Mouse (Mus musculus) hindbrain, postnatal 0 days (tissue): ENCODE data around the gene Apmap. TPM values are rescaled to one million over a fixed set of nuclear protein-coding genes. Genes with fewer than 3 reads are reported as not detected.

Experiments used
- ATAC-seq: fragments of 200-750 bp; cut with Nextera tagmentation; 2 replicates; pipeline ENCODE4 v1.8.0; 2017; ENCODE audit warnings: mild to moderate bottlenecking, moderate TSS enrichment, moderate library complexity
- DNase-seq: peaks from one replicate; pipeline ENCODE4 v3.0.0-alpha.2; 2015; ENCODE audit warnings: low spot score
- H3K27ac ChIP-seq: fragments of 300-500 bp; sonication (generic); 2 replicates; pipeline ENCODE4 v1.5.1; 2014; ENCODE audit warnings: mild to moderate bottlenecking
- H3K27me3 ChIP-seq: fragments of 300-500 bp; sonication (generic); 2 replicates; pipeline ENCODE4 v1.6.1; 2014; ENCODE audit warnings: low read length, mixed read lengths; ENCODE audit not compliant: insufficient read depth
- H3K36me3 ChIP-seq: fragments of 300-500 bp; sonication (generic); 2 replicates; pipeline ENCODE4 v1.6.1; 2014; ENCODE audit warnings: low read length, mixed read lengths; ENCODE audit not compliant: insufficient read depth
- H3K4me1 ChIP-seq: fragments of 300-500 bp; sonication (generic); 2 replicates; pipeline ENCODE4 v1.6.1; 2014; ENCODE audit warnings: antibody characterized with exemption, low read length, mixed read lengths; ENCODE audit not compliant: insufficient read depth
- H3K4me2 ChIP-seq: fragments of 300-500 bp; sonication (generic); 2 replicates; pipeline ENCODE4 v1.6.1; 2014; ENCODE audit warnings: low read depth, mild to moderate bottlenecking, low read length, moderate library complexity, mixed read lengths
- H3K4me3 ChIP-seq: fragments of 300-500 bp; sonication (generic); 2 replicates; pipeline ENCODE4 v1.5.1; 2014; ENCODE audit warnings: low read length
- H3K9ac ChIP-seq: fragments of 300-500 bp; sonication (generic); replicated peaks from 2 replicates; pipeline ENCODE4 v1.6.1; 2014; ENCODE audit warnings: mild to moderate bottlenecking, low read length, moderate library complexity, mixed read lengths
- H3K9me3 ChIP-seq: fragments of 300-500 bp; sonication (generic); 2 replicates; pipeline ENCODE4 v1.6.1; 2016; ENCODE audit warnings: low read length, mixed read lengths
- CTCF ChIP-seq: IDR thresholded peaks from 2 replicates; pipeline ENCODE4 v1.5.1; 2016; ENCODE audit warnings: antibody characterized with exemption, control low read depth, low read depth
- WGBS: fragments of 180-500 bp; shearing (Covaris S2); extraction: QIAGEN DNeasy Blood & Tissue Kit; methylation state at CpG from one replicate; pipeline ENCODE4 v1.1.7; 2014; 5-methylcytosine and 5-hydroxymethylcytosine counted together
- polyA plus RNA-seq: library from polyadenylated mRNA; unstranded; fragments of >200 nt; fragmentation: Nextera tagmentation; extraction: Ambion mirVana; gene quantifications from 2 replicates; pipeline ENCODE4 v1.2.1, GENCODE M21; 2015
- total RNA-seq: library from RNA; depleted of rRNA; stranded (reverse); fragments of >200 nt; gene quantifications from 2 replicates; pipeline ENCODE4 v1.2.3, GENCODE M21; 2014

Apmap gene
- total and polyA plus RNA-seq, 2 experiments from 2014 or later = 32.6 to 55.6 TPM

DNA sequence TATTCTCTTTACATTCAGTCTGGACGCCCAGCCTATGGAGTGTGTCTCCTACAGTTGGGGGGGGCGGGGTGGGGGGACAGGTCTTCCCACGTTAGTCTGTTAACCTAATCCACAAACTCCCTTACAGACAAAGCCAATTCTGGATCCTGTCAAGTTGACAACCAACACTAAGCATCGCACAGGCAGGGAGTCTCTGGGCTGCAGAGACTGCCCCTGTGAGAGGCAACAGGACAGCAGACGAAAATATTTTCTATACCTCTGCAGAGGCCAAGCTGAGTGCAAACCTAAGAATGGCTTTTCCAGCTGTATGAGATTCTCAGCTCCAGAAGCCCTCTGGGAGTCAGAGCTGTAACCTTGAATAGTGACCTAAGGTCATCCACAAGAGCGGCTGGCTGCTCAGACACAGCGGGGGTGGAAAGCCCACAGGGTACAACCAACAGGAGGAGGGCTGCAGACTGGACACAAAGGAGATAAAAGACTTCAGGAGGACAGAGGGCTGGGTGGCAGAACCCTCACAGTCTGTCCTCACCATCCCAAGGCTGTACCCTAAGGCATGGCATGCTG is 42.2 kb upstream of the Apmap start:
- DNase-seq (no peak), ATAC-seq (peak; percentile 22)
- H3K4me1 ChIP-seq = peaks cover 17% of the 10 kb centered on the region
- H3K36me3 ChIP-seq = no peaks in the 10 kb centered on the region
- TF ChIP-seq CTCF = no peak
- H3K27ac ChIP-seq = no peak overlapping the region
- H3K9me3 ChIP-seq = no peaks in the 10 kb centered on the region
- H3K27me3 ChIP-seq = no peaks in the 10 kb centered on the region
- H3K4me3 ChIP-seq = no peak overlapping the region
- H3K9ac ChIP-seq = 0 out of 2 replicates have a peak overlapping the region, but pooled peaks have one; percentile 13
- H3K4me2 ChIP-seq = no peak overlapping the region
- 8% methylated on average over 7 of the region's 7 CpGs for WGBS

DNA sequence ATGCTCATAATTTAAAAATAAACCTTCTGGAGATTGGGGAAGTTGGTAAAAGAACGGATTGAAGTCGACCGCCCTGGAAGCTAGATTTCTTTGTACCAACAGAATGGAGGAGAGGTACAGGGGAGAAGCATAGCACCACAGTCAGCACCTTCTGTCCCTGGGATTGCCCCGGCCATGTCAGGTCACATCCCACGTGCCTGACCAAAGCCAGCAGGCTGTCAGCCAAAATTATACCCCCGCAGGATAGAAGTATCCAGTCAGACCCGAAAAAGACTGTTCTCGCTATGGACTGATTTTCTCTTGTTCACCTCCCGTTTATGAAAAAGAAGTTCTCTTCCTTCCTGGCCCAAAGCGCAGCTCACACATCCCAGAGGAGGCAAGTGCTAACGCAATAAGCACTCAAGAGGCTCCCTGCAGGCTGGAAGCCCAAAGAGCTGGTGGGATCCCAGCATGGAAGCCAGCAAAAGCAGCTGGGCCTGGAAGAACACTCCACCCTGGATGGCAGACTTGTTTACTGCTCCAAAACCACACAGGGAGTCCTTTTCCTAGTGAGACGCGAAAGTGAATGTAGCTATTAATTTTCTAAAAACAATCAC is 40.0 kb upstream of the Apmap start:
- peak overlapping the region; percentile 54; the same call in 1 of the 2 replicates for H3K27ac ChIP-seq
- TF ChIP-seq CTCF = no peak
- no peaks in the 10 kb centered on the region for H3K27me3 ChIP-seq
- WGBS = 40% methylated on average over 13 of the region's 13 CpGs
- H3K4me1 ChIP-seq = peaks cover 18% of the 10 kb centered on the region
- H3K4me3 ChIP-seq = no peak overlapping the region
- no peak overlapping the region for H3K9ac ChIP-seq
- peak; percentile 33 for DNase-seq
- no peaks in the 10 kb centered on the region for H3K36me3 ChIP-seq
- H3K4me2 ChIP-seq = no peak overlapping the region
- H3K9me3 ChIP-seq = no peaks in the 10 kb centered on the region
- ATAC-seq = no peak

DNA sequence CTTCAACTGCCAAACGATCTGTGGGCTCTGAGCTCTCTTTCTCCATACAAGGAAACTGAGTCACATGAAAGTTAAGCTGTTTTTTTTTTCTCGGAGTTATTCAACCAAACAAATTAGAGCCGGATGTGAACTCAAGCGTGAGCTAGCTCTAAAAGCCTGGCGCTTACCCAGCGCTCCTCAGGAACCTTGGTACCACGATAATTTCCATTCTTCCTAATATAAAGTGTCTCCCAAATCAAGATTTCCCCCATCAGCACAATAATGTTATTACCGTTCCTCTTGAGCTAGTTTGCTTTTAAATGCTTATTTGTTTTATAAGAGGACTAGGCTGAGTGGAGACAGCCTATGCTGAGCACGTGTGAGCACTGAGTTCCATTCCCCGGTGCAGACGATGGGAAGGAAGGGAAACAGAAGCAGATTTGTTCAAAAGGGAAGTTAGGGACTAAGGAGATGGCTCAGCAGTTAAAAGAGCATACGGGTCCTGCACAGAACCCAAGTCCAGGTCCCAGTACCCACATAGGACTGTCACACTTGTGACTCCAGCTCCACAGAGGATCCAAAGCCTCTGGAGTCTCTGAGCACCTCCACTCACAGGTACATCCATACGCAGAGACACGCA is 39.4 kb upstream of the Apmap start:
- Histone ChIP-seq H3K27ac (peak overlapping the region; percentile 54; the same call in 1 of the 2 replicates), H3K27me3 (no peaks in the 10 kb centered on the region), H3K9ac (no peak overlapping the region), H3K36me3 (no peaks in the 10 kb centered on the region), H3K4me3 (no peak overlapping the region), H3K4me2 (no peak overlapping the region), H3K9me3 (no peaks in the 10 kb centered on the region), H3K4me1 (peaks cover 21% of the 10 kb centered on the region)
- ATAC-seq (no peak), DNase-seq (no peak)
- 49% methylated on average over 14 of the region's 14 CpGs for WGBS
- no peak for TF ChIP-seq CTCF

DNA sequence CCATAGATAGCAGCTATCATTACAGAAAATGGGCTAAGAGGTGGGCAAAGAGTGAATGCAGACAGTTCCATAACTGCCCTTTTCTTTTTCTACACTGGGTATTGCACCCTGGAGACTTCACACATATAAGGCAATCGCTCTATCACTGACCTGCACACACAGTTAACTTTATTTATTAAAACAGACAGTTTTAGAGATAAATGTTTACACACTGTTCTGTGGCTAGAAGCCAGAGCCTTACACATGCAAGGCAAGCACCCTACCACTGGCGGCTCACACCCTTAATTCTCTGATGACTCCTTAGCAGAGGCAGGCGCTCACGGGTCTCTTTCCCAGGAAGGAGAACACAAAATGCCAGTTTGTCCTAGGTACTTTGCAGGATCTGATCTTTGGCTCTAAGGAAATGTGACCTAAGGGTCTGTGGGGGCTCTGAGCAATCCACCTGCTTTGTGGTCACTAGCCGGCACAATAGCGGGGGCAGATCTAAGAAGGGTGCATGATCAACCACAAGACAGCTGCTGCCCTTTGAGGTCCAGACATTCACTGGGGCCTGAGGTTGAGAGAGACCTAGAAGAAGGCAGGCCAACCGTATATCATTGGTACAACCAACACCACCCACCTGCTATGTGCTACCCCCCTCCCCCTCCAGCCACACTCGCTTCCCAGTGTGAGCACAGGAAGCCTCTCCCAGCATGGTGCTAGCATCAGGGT is 38.2 kb upstream of the Apmap start:
- Histone ChIP-seq H3K27me3 (no peaks in the 10 kb centered on the region), H3K4me2 (no peak overlapping the region), H3K9ac (no peak overlapping the region), H3K4me3 (no peak overlapping the region), H3K36me3 (no peaks in the 10 kb centered on the region), H3K9me3 (no peaks in the 10 kb centered on the region), H3K27ac (no peak overlapping the region; the same call in 1 of the 2 replicates), H3K4me1 (peaks cover 21% of the 10 kb centered on the region)
- WGBS = 83% methylated on average over 8 of the region's 8 CpGs
- no peak for DNase-seq
- TF ChIP-seq CTCF = no peak
- ATAC-seq = no peak

DNA sequence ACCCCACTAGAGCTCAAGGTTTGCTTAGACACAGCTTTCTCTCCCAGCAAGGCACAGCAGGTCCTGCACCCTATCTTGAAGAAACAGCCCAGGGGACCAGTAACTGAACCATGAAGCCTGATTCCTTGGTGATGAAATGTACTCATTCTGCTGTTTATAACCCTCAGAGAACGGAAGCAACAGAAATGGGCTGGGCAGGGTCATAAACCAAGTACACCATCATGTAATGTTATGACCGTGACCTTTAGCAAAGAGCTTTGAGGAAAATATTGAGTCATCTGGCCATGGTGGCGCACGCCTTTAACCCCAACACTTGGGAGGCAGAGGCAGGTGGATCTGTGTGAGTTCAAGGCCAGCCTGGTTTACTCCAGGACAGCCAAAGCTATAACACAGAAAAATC is 36.9 kb upstream of the Apmap start:
- Histone ChIP-seq H3K4me2 (no peak overlapping the region), H3K9me3 (no peaks in the 10 kb centered on the region), H3K4me1 (peaks cover 13% of the 10 kb centered on the region; the same call in 1 of the 2 replicates), H3K27ac (peak overlapping the region; percentile 87; the same call in 1 of the 2 replicates), H3K36me3 (no peaks in the 10 kb centered on the region), H3K9ac (no peak overlapping the region), H3K27me3 (no peaks in the 10 kb centered on the region), H3K4me3 (no peak overlapping the region)
- no peak for DNase-seq
- no peak for TF ChIP-seq CTCF
- ATAC-seq = no peak
- 87% methylated on average over 4 of the region's 4 CpGs for WGBS

DNA sequence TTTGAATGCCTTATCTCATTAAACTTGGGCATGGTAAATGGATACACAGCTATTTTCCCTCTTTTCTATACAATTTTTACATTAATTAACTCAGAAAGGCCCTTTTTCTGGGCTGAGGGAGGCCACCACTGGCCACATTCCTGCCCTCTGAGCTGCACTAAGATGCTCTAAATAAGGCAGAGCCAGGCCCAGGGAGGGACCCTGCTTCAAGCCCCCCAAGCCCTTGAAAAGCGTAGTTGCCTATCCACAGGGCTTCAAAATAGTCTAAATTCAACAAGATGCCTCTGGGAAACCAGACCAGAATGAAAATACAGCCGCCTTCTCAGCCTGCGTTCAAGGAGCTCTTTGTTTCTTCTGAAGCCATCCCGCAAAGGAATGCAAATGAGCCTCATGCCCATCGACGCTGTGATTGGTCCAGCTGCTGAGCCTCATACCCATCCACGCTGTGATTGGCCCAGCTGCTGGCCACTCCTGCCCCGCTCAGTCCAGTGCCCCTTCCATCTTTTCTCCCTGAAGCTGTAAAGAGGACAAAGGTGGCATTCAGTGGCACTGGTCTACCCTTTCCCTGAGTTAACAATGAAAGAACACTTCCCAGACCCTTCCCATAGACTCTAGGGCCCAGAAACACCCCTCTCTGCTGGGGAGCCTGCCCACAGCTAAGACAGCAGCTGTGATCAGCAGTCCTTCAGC is 35.5 kb upstream of the Apmap start:
- Histone ChIP-seq H3K9ac (0 out of 2 replicates have a peak overlapping the region, but pooled peaks have one; percentile 5), H3K27ac (peak overlapping the region; percentile 88), H3K27me3 (no peaks in the 10 kb centered on the region), H3K4me3 (no peak overlapping the region), H3K4me1 (peaks cover 9% of the 10 kb centered on the region; the same call in 1 of the 2 replicates), H3K36me3 (no peaks in the 10 kb centered on the region), H3K9me3 (no peaks in the 10 kb centered on the region), H3K4me2 (peak overlapping the region; percentile 27)
- 24% methylated on average over 8 of the region's 8 CpGs for WGBS
- TF ChIP-seq CTCF = no peak
- ATAC-seq = peak; percentile 100
- DNase-seq = peak; percentile 91
